Mouse (Mus musculus) heart, adult 18-20 months (tissue): Measurements from ENCODE around the gene Cuta. TPM values are rescaled to one million over a fixed set of nuclear protein-coding genes. Genes with fewer than 3 reads are reported as not detected.

Experiments used
- DNase-seq, 2 experiments: peaks; one replicate each; pipeline ENCODE4 v3.0.0; 2021 to 2022; ENCODE audit warnings: mixed read lengths in 1 of 2
- total RNA-seq, 2 experiments: library from RNA; stranded (reverse); gene quantifications; 2 replicates each; pipeline ENCODE4 v1.2.3; 2021

Cuta gene
- total RNA-seq, 2 experiments from 2014 or later, result 93.2 to 100 TPM

GRCm38 (mm10) chr17:26956309-26956708 is 16.9 kb upstream of the Cuta start:
- no peak for DNase-seq

DNA sequence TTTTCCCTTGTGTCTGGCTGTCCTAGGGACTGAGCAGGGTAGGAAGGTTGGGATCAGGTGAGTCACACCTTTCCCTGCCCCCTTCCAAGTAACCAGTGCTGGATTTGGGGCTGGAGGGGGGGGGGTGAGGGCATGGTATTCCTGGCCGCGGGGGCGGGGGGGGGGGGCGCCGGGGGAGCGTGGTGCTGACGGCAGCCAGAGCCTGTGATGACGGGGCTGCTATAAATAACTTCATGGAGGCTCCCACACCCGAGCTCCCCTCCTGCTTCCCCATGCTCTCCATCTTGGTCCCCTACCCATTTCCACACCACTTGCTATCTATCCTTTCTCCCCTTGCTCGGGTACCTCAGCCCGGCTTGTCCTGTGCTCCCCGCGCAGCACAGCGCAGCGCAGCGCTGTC is 14.4 kb upstream of the Cuta start:
- peak in 1 of 2 experiments; percentile 33 for DNase-seq

DNA sequence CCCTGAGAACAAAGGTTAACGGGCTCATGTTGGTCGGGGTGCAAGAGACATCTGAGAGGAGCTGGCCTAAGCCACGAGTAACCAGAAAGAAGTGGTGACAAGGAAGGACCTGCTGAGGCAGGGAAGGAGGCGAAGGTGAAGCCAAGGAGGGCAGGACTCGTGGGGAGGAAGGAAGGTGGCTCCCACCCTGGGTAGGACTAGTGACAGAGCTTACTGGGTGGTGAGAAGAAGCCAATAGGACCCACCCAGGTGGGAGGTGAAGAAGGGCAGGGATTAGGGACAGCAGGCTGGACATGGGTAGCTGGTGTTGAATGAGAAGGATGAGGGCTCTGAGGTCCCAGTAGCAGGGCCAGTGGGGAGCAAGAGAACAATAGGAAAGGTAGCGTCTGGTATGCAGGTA is 13.8 kb upstream of the Cuta start:
- no peak for DNase-seq

GRCm38 (mm10) chr17:26951952-26952877 is 12.8 kb upstream of the Cuta start:
- no peak for DNase-seq

DNA sequence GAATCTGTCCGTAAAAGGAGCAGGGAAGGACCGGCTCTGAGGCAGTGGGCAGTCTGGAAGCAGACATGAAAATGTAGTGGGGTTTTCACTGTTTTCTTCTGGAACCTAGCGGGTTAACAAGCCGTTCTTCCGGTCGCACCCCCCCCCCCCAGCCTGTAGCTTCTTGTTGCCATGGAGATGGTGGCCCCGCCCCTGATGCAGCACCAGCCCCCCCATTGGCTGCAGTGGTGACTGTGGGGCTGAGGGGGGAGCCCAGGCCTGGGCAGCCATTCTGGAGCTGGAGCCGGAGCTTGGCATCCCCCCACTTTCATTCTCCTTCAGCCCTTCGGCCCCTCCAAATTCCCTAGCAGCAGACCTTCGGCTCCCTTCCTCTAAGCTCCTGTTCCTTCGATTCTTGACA is 12.0 kb upstream of the Cuta start:
- peak; percentile 63 to 71 for DNase-seq

- DNase-seq, result no peak
Measured at GRCm38 (mm10) chr17:26950560-26951288, 11.4 kb upstream of the Cuta start.

DNA sequence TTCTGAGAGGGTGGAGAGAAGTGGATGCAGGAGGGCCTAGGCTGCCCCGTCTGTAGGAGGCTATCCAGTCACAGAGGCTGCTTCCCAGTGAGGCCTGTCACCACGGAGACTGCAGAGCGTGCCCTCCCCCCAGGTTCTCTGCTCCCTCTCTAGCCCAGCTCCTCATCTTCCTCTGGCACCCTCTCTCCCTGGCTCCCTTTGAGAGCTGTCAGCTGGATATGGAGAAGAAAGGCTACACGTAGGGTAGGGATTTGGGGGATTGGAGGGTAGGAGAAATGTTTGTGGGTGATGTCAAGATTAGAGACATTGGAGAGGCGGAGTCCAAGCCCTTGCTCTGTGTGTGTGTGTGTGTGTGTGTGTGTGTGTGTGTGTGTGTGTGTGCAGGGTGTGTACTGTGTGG is 10.5 kb upstream of the Cuta start:
- DNase-seq, result no peak

DNA sequence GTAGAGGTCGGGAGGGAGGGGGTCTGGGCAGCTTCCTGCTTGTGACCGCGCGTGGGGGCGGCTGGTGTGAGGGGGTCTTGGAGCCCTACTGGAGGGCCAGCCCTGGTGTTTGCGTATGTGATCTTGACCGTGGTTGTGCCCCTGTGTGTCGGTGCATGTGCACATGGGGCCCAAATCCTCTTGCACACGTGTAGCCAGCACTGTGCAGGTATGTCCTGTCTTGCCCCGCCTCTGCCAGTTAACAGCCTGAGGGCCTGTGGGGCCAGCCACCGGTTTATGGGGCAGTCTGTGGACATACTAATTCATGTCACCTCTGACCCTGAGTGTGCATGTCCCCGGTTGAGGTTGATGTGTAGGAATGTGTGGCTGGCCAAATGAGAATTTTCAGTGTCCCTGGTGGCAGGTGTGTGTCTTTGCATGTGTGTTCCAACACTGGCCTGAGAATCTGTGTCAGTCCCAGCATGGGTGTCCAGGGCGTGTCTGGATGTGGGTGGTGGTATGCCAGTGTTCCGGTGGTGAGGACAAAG is 9.7 kb upstream of the Cuta start:
- peak in 1 of 2 experiments; percentile 34 for DNase-seq

DNA sequence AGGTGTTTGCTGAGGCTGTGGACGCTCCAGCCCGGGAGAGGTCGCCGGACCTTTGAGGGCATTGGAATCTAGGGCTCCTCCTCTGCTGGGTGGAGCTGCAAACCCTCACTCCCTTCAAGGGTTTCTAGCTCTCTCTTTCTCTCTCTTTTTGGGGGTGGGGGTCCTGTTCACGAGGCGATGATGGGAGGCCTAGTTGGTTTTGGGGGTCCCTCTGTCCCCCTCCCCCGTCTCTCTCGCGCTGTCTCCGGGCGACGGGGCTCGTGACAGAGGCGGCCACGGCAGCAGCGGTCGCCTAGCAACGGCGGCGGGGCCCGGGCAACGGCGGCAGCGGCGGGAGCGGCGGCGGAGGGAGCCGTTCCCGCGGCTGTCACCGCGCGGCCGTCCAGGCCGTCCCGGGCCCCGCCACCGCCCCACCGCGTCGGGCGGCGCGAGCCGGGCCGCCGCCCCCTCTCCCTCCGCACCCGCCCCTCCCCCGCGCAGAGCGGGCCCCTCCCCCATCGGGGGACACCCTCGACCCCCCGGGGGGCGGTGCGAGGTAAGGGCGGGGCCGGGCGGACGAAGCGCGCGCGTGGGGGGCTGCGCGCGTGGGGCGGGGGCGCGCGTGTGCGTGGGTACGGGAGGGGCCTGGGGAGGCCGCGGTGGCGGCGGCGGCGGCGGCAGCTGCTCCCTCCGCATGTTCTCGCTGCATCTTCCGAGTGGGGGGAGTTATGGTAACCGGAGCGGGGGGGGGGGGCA is 9.1 kb upstream of the Cuta start:
- peak; percentile 54 to 67 for DNase-seq

DNA sequence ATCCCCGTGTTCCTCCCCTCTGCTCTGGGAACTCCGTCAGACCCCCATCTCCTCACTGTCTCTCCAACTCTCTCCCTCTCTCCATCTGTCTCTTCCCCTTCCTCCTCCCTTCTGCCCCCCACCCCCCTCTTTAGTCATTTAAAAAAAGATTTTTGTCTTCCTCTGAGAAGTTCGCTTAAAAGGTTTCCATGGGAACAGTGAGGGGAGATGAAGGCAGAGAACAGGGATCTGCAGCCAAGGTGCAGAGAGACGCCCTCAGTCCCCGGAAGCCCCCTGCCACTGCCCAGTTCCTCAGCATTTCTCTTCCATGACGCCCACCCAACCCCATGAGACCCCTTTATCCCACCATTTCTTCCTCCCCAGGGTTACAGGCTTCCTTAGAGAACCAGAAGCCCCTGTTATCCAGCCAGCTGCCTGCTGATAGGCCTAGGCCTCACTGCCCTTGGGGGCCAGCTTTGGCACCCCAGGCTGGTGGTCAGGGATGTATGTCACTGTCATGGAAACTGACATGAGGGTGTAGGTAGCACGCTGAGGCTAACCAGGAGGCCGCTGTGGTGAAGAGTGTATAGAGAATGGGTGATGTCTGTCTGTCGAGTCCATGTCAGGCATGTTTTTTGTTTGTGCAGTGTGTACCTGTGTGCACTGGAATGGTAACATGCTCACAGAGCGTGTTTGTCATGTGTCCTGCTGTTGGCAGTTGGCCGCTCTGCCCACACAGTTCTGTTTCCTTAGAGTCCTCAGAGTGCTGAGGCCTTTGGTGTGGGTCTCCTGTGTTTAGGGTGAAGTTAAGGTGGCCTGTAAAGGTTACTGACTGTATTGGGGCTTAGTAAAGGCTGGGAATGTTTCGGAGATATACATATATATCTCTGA is 8.1 kb upstream of the Cuta start:
- no peak for DNase-seq

DNA sequence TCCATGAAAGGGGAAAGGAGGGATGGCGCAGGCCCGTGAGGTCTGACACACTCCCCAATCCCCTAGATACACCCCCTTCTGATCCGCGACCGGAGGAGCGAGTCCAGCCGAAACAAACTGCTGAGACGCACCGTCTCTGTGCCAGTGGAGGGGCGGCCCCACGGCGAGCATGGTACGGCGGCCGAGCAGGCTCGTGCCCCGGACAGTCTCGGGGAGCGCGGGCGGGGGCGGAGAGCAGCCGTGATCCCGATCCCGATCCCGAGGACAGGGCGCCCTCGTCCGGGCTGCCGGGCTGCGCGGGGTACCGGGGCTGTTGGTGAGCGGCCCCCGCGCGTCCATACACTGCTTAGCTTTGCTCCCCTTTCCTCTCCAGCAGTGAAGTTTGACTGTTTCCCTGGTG is 7.2 kb upstream of the Cuta start:
- DNase-seq, result peak; percentile 84 to 86

- DNase-seq, result no peak
Measured at GRCm38 (mm10) chr17:26945824-26946495, 6.6 kb upstream of the Cuta start.

- DNase-seq, result no peak
Measured at GRCm38 (mm10) chr17:26941841-26942570, 2.6 kb upstream of the Cuta start.

GRCm38 (mm10) chr17:26941031-26941789 is 1.8 kb upstream of the Cuta start, which contains the start of gene Syngap1:
TSS of gene Syngap1 (plus strand) at chr17:26941253.
- DNase-seq, result peak in 1 of 2 experiments; percentile 34

DNA sequence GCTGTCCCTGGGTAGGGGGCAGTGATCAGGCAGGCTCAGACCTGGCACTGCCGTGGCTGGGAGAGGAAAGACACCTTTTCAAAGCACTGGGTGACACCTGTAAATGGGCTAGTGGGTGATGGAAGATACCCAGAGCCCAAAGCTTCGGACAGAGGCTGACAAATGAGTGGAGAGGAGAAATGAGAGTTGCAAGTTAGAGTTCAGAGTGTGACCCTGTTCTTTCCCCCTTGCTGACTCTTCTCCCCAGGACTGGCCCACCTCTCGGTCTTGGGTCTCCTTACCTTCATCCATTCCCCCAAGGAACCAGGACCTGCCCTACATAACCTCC is 568 bp upstream of the Cuta start:
- no peak for DNase-seq

DNA sequence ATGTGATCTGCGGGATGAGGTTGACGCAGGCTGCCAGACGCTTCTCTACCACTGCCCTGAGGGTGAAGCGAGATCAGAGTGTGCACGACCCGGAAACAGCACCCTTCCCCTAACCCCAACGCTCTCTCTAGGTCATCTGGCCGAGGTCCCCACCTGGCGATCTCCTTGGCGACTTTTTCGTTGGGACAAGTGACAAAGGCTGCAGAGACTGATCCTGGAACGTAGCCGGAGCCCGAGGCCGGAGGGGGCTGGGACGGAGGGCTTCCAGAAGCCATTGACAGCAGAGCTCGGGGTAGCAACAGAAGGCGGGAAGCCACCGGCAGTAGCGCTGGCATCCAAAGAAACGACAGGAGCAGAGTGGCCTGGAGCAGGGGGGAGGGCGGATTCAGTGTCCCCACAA is 638 bp downstream of the Cuta start:
- DNase-seq, result no peak

DNA sequence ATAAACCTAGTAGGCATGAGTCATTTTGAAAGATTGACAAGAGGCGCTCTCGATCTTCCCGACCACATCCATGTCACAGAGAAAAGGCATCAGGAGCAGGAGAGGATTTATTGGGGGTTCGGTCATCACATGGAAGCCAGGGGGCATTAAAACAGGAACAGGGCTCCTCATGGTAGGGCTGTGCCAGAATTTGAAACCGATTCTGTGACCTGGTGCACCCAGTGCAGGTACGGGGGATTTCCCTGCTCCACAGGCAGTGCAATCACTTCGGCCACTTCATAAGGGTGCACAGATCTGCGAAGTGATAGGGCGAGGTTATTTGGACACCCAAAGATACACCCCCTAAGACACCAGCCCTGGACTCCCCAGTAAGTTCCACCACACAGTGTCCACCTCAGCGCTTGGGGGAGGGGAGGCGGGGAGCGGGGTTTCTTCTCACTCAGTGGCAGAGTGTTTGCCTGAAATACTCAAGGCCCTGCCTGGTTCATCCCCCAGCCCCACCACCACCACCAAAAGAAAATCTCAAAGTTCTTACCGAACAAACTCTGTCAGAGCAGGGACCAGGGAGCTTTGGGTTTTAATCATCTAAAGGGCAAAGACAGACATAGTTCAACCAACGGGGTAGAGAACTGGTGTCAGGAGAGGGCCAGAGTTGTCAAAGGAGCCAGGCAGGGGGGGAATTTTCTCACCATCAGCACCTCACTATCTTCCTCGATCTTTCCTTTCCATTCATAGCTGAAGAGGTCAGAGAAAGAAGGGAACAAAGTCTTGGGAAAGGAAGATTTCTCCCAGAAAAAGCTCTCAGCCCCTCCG is 1.3 kb downstream of the Cuta start:
- DNase-seq, result no peak

DNA sequence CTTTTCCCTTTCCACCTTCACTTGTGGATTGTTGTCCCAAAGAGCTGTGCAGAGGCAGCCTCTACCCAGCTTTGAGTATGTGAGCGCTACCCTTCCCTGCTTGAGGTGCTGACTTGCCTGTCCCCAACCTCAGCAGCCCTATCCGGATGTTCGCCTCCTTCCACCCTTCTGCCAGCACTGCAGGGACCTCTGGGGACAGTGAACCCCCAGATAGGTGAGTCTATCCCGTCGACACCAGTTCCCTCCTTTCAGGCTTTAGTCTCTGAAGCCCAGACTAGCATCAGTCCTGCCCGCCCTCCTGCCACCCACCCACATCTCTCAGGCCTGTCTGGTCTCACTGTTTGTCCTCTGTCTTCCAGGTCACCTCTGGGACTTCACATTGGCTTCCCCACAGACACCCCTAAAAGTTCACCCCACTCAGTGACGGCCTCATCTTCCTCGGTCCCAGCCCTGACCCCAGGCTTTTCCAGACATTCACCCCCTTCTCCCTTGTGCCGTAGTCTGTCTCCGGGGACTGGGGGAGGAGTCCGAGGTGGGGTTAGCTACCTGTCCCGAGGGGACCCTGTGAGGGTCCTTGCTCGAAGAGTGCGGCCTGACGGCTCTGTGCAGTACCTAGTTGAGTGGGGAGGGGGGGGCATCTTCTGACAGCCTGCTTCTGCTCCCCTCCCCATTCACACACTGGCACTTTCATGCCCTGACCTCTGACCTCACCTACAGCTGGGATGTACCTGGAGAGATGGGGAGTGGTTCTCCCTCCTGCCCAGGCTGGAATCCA is 2.3 kb downstream of the Cuta start:
- no peak for DNase-seq
